Mouse (Mus musculus): ENCODE measurements around the gene Ppp2r5e. TPM values are rescaled to one million over a fixed set of nuclear protein-coding genes. Genes with fewer than 3 reads are reported as not detected.
A peak's percentile ranks its signal among the peaks of the same experiment; 100 is the strongest.

Ppp2r5e gene
- polyA plus RNA-seq, 1 experiment from 2014 or later: 7.8 TPM

DNA sequence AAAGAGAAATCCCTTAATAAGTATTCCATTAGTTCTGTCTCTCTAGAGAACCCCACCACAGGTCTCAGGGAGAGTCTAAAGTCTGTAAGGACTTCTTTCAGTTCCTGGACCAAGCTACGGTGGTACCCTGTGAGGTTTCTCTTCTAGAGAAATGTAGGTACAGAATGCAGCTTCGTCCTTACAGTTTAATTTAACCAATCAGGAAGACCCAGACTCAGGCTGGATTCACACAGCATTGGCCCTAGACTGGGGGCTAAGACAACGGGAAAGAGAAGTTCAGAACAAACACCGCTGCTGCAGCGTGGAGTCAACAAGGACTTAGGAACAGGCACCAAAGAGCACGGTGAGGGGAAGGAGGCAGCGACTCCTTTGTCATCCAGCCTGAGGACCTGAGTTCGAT is 20.8 kb upstream of the Ppp2r5e start:
- Histone ChIP-seq H3K36me3 (ENCODE audit: control insufficient read depth, insufficient read depth, low read length) (no peaks in the 10 kb centered on the region), H3K9me3 (replicated peaks; ENCODE audit: control insufficient read depth, low read length) (no peaks in the 10 kb centered on the region), H3K9ac (ENCODE audit: low read length) (no peak overlapping the region), H3K27me3 (ENCODE audit: control insufficient read depth, insufficient read depth, low read length) (no peaks in the 10 kb centered on the region), H3K4me1 (ENCODE audit: control insufficient read depth, insufficient read depth, low read length) (0 out of 2 replicates have a peak, but pooled peaks cover 2% of the 10 kb centered on the region), H3K27ac (ENCODE audit: low read length) (no peak overlapping the region), H3K4me3 (replicated peaks; ENCODE audit: low read length) (no peak overlapping the region), H3K4me2 (ENCODE audit: low read depth, low read length) (no peak overlapping the region)
- WGBS: 58% methylated on average over 8 of the region's 8 CpGs
- ATAC-seq (ENCODE audit: insufficient read depth, low FRiP score): no peak

DNA sequence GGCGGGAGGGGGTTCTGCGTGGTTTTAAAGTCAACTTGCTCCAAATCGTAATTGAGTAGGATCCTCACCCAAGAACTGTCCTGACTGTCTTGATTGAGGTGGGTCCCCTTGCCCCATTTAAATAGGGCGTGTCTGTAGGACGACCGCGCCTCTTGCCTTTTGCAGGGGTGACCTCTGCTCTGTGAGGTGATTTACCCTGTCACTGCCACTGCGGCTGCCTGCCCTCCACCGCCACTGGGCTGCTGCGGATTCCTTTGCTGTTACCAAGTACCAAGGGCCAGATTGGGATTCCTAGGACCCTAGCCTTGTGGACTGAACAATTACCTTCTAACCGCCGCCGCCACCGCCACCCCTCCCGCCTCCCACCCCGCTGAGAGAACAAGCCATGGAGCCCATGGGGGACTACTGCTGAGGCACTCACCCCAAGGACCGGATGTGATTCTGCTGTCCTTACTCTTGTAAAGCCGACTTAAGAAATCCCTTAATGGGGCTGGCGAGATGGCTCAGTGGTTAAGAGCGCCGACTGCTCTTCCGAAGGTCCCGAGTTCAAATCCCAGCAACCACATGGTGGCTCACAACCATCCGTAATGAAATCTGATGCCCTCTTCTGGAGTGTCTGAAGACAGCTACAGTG is 20.2 kb upstream of the Ppp2r5e start:
- peak overlapping the region; percentile 39 for H3K9ac ChIP-seq (ENCODE audit: low read length)
- 12% methylated on average over 23 of the region's 24 CpGs for WGBS
- ATAC-seq (ENCODE audit: insufficient read depth, low FRiP score): peak; percentile 50; the same call in 1 of the 2 replicates

DNA sequence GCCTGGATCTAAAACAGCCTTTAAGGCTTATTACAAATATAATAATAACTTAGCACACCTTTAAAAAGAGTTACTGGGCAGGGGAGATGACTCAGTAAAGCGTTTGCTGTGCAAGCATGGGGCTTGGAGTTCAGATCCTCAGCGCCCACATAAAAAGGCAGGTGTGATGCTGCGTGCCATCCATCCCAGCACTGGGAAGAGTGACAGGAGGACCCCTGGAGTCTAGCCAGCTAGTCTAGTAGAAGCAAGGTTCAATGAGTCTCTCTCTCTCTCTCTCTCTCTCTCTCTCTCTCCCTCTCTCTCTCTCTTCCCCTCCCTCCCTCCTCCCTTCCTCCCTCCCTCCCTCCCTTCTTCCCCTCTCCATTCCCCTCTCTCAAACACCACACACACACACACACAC is 19.5 kb upstream of the Ppp2r5e start:
- Histone ChIP-seq H3K36me3 (ENCODE audit: control insufficient read depth, insufficient read depth, low read length) (no peaks in the 10 kb centered on the region), H3K9ac (ENCODE audit: low read length) (no peak overlapping the region), H3K4me3 (replicated peaks; ENCODE audit: low read length) (no peak overlapping the region), H3K27ac (ENCODE audit: low read length) (no peak overlapping the region), H3K27me3 (ENCODE audit: control insufficient read depth, insufficient read depth, low read length) (no peaks in the 10 kb centered on the region), H3K4me2 (ENCODE audit: low read depth, low read length) (no peak overlapping the region), H3K4me1 (ENCODE audit: control insufficient read depth, insufficient read depth, low read length) (0 out of 2 replicates have a peak, but pooled peaks cover 2% of the 10 kb centered on the region), H3K9me3 (replicated peaks; ENCODE audit: control insufficient read depth, low read length) (no peaks in the 10 kb centered on the region)
- ATAC-seq (ENCODE audit: insufficient read depth, low FRiP score): no peak
- WGBS: 38% methylated on average over 3 of the region's 3 CpGs

More for the DNA sequence above, 20.2 kb upstream of the Ppp2r5e start:
- Histone ChIP-seq H3K9me3 (replicated peaks; ENCODE audit: control insufficient read depth, low read length) (no peaks in the 10 kb centered on the region), H3K27me3 (ENCODE audit: control insufficient read depth, insufficient read depth, low read length) (no peaks in the 10 kb centered on the region), H3K36me3 (ENCODE audit: control insufficient read depth, insufficient read depth, low read length) (no peaks in the 10 kb centered on the region), H3K4me3 (replicated peaks; ENCODE audit: low read length) (peak overlapping the region; percentile 34), H3K4me2 (ENCODE audit: low read depth, low read length) (peak overlapping the region; percentile 51), H3K27ac (ENCODE audit: low read length) (no peak overlapping the region), H3K4me1 (ENCODE audit: control insufficient read depth, insufficient read depth, low read length) (0 out of 2 replicates have a peak, but pooled peaks cover 2% of the 10 kb centered on the region)

DNA sequence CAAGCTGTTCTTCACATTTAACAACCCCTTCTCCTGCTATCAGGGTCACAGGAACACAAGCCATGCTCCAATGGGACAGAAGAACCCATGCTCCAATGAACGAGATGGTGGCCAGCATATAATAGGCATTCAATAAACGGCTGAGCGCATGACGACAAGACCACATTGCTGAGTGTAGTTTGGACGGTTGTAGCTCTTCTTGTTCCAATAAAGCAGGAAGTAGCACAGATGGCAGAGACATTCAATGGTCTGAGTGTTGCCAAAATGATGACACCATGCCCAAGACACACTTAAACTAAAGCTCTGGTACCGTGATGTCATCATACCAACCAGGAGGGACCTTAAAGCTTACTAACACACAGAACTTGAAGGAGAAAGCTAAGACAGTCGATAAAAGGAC is 16.7 kb upstream of the Ppp2r5e start:
- Histone ChIP-seq H3K9me3 (replicated peaks; ENCODE audit: control insufficient read depth, low read length) (no peaks in the 10 kb centered on the region), H3K4me2 (ENCODE audit: low read depth, low read length) (no peak overlapping the region), H3K36me3 (ENCODE audit: control insufficient read depth, insufficient read depth, low read length) (no peaks in the 10 kb centered on the region), H3K27me3 (ENCODE audit: control insufficient read depth, insufficient read depth, low read length) (no peaks in the 10 kb centered on the region), H3K4me1 (ENCODE audit: control insufficient read depth, insufficient read depth, low read length) (0 out of 2 replicates have a peak, but pooled peaks cover 2% of the 10 kb centered on the region), H3K9ac (ENCODE audit: low read length) (no peak overlapping the region), H3K4me3 (replicated peaks; ENCODE audit: low read length) (no peak overlapping the region), H3K27ac (ENCODE audit: low read length) (no peak overlapping the region)
- ATAC-seq (ENCODE audit: insufficient read depth, low FRiP score): no peak
- 78% methylated on average over 7 of the region's 7 CpGs for WGBS

DNA sequence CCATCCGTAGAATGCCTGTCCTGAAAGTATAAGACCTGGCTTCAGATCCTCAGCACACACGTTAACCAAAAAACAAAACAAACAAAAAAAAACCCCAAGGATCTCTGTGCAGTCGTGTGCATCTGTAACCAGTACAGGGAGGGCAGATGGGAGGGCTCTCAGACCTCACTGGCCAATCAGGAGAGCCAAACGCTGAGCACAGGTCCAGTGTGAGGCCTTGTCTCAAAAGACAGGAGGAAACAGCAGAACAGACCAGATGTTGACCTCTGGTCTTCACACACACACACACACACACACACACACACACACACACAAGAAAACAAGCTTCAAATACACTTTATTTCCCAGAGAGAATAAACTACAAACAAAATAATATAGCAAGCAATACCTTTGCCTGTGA is 3.4 kb upstream of the Ppp2r5e start:
- no peak for ATAC-seq (ENCODE audit: insufficient read depth, low FRiP score)
- Histone ChIP-seq H3K36me3 (ENCODE audit: control insufficient read depth, insufficient read depth, low read length) (no peaks in the 10 kb centered on the region), H3K27ac (ENCODE audit: low read length) (no peak overlapping the region), H3K4me3 (replicated peaks; ENCODE audit: low read length) (no peak overlapping the region), H3K4me1 (ENCODE audit: control insufficient read depth, insufficient read depth, low read length) (peaks cover 5% of the 10 kb centered on the region), H3K27me3 (ENCODE audit: control insufficient read depth, insufficient read depth, low read length) (no peaks in the 10 kb centered on the region), H3K9ac (ENCODE audit: low read length) (no peak overlapping the region), H3K4me2 (ENCODE audit: low read depth, low read length) (no peak overlapping the region), H3K9me3 (replicated peaks; ENCODE audit: control insufficient read depth, low read length) (no peaks in the 10 kb centered on the region)
- WGBS: 22% methylated on average over 4 of the region's 4 CpGs

DNA sequence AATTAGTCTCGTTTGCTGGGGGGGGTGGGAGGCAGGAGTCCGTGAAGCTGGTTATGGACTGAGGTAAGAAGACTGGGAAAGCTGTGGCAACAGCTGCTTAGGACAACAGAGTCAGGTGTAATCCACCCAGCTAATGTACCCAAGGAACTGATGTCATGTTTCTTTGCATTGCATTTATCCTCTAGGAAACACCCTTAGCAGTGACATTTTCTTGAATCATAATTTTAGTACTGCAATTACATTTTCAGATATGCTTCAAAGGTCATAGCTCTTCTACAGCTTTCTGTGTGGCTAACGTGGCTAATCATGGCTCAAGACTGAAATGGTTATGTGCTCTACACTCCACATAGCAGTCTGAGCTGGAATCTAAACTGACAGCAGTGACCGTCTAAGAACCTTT is 2.9 kb upstream of the Ppp2r5e start:
- Histone ChIP-seq H3K4me1 (ENCODE audit: control insufficient read depth, insufficient read depth, low read length) (peaks cover 8% of the 10 kb centered on the region), H3K9me3 (replicated peaks; ENCODE audit: control insufficient read depth, low read length) (no peaks in the 10 kb centered on the region), H3K4me3 (replicated peaks; ENCODE audit: low read length) (no peak overlapping the region), H3K27me3 (ENCODE audit: control insufficient read depth, insufficient read depth, low read length) (no peaks in the 10 kb centered on the region), H3K36me3 (ENCODE audit: control insufficient read depth, insufficient read depth, low read length) (no peaks in the 10 kb centered on the region), H3K9ac (ENCODE audit: low read length) (no peak overlapping the region), H3K4me2 (ENCODE audit: low read depth, low read length) (no peak overlapping the region), H3K27ac (ENCODE audit: low read length) (no peak overlapping the region)
- 68% methylated on average over 4 of the region's 4 CpGs for WGBS
- ATAC-seq (ENCODE audit: insufficient read depth, low FRiP score): no peak

DNA sequence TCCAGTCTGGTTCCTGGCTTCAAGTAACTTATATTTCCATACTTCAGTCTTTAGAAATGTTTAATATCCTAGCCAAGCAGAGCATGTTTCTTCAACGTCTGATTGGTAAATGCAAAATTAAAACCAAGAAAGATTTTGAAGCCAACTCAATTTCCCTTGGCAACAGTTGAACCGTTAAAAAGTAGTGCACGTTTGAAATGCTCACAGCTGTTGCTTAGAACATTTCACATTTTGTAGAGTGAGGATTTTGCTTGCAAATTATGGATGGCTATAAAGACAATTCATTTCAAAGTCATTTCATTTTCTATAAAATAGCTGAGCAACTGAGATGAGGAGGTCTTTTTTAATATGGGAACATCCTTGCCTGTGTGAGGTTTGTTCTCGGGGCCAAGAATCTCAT is 1.7 kb upstream of the Ppp2r5e start:
- ATAC-seq (ENCODE audit: insufficient read depth, low FRiP score): no peak
- Histone ChIP-seq H3K4me2 (ENCODE audit: low read depth, low read length) (no peak overlapping the region), H3K36me3 (ENCODE audit: control insufficient read depth, insufficient read depth, low read length) (no peaks in the 10 kb centered on the region), H3K4me3 (replicated peaks; ENCODE audit: low read length) (no peak overlapping the region), H3K9me3 (replicated peaks; ENCODE audit: control insufficient read depth, low read length) (no peaks in the 10 kb centered on the region), H3K4me1 (ENCODE audit: control insufficient read depth, insufficient read depth, low read length) (peaks cover 10% of the 10 kb centered on the region), H3K27me3 (ENCODE audit: control insufficient read depth, insufficient read depth, low read length) (no peaks in the 10 kb centered on the region), H3K27ac (ENCODE audit: low read length) (no peak overlapping the region), H3K9ac (ENCODE audit: low read length) (no peak overlapping the region)
- WGBS: 79% methylated on average over 4 of the region's 4 CpGs

DNA sequence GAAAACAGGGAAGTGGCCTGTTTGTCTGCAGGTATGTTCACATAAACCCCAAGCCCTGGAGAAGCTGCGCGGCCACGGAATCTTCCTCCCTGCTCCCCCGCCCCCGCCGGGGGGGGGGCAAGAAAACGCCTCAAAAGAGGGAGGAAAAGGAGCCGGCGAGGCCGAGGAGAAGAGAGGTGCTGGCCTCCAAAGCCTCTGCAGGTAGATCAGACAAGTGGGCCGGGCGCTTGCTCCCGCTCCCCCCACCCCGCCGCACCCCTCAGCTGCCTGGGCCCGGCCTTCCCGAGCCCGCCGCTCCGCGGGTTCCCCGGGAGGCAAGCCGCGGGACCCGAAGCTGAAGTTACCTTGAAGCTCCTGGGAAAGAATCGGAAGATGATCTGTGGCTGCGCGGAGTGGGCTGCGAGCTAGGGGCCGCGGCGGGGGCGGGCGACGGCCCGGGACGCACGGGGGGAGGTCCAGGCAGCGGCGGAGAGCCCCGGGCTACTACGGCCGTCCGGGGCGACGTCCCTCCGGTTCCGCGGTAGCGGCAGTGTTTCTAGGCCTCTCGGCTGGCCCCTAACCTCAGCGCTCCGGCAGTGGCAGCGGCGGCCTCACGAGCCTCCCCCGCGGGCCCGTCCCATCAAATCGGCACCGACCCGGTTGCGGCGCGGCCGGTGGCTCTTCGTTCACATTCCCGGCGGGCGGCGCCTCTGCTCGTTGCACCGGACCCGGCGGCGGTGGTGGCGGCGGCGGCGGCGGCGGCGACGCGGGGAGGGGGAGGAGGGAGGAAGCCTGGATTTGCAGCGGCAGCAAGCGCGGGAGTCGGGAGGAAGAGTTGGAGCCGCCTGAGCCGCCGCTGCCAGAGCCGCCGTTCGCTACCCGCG is 523 bp downstream of the Ppp2r5e start:
- H3K9me3 ChIP-seq (replicated peaks; ENCODE audit: control insufficient read depth, low read length): no peaks in the 10 kb centered on the region
- H3K4me2 ChIP-seq (ENCODE audit: low read depth, low read length): peak overlapping the region; percentile 94
- no peaks in the 10 kb centered on the region for H3K27me3 ChIP-seq (ENCODE audit: control insufficient read depth, insufficient read depth, low read length)
- H3K4me1 ChIP-seq (ENCODE audit: control insufficient read depth, insufficient read depth, low read length): peaks cover 10% of the 10 kb centered on the region
- peak overlapping the region; percentile 97 for H3K9ac ChIP-seq (ENCODE audit: low read length)
- peak overlapping the region; percentile 95 for H3K27ac ChIP-seq (ENCODE audit: low read length)
- under 1% methylated on average over 95 of the region's 97 CpGs for WGBS
- peaks cover under 1% of the 10 kb centered on the region; the same call in 1 of the 2 replicates for H3K36me3 ChIP-seq (ENCODE audit: control insufficient read depth, insufficient read depth, low read length)
- no peak for ATAC-seq (ENCODE audit: insufficient read depth, low FRiP score)
- H3K4me3 ChIP-seq (replicated peaks; ENCODE audit: low read length): peak overlapping the region; percentile 100

DNA sequence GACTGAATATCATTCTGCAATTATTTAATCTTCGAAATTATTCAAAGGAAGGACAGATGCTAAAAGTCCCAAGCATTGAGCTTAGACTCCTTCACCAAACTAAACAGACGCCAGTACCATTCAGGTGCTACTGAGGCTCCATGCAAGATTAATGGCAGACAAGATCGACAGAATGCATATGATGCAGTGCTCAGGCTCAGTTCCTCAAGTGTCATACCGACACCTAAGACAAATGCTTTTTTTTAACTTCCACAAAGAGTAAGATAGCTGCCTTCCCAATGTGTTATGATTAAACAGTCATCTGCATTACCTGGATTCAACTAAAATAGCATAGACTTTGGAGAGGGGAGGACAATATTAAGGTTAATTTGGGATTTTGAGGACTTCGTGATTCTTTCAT is 1.6 kb downstream of the Ppp2r5e start:
- H3K4me2 ChIP-seq (ENCODE audit: low read depth, low read length): peak overlapping the region; percentile 94
- WGBS: 29% methylated on average over 5 of the region's 5 CpGs
- H3K9ac ChIP-seq (ENCODE audit: low read length): 0 out of 2 replicates have a peak overlapping the region, but pooled peaks have one; percentile 52
- H3K9me3 ChIP-seq (replicated peaks; ENCODE audit: control insufficient read depth, low read length): no peaks in the 10 kb centered on the region
- peaks cover 10% of the 10 kb centered on the region for H3K4me1 ChIP-seq (ENCODE audit: control insufficient read depth, insufficient read depth, low read length)
- ATAC-seq (ENCODE audit: insufficient read depth, low FRiP score): no peak
- peak overlapping the region; percentile 35 for H3K4me3 ChIP-seq (replicated peaks; ENCODE audit: low read length)
- H3K27ac ChIP-seq (ENCODE audit: low read length): no peak overlapping the region
- H3K27me3 ChIP-seq (ENCODE audit: control insufficient read depth, insufficient read depth, low read length): no peaks in the 10 kb centered on the region
- H3K36me3 ChIP-seq (ENCODE audit: control insufficient read depth, insufficient read depth, low read length): peaks cover 8% of the 10 kb centered on the region; the same call in 1 of the 2 replicates
